Mouse (Mus musculus) frontal cortex, postnatal 36 days (tissue): ENCODE results near the gene Fignl2.
"Not testable (repeated sequence)": the region's sequence is repeated elsewhere in the genome, so short reads cannot be mapped to it uniquely, and the experiment has no call there.

Experiments used
- DNase-seq, 2 experiments: peaks; one replicate each; pipeline ENCODE4 v3.0.0; 2022; ENCODE audit warnings: low spot score in 2 of 2

The Fignl2 gene

GRCm38 (mm10) chr15:101077813-101078730 is at the start of gene Fignl2:
Fignl2 (minus strand) TSS chr15:101078567.
- DNase-seq = no peak

GRCm38 (mm10) chr15:101126876-101127544 is 48.6 kb upstream of the Fignl2 start:
- no peak for DNase-seq

- DNase-seq = no peak
Observed at GRCm38 (mm10) chr15:101125561-101125960, 47.2 kb upstream of the Fignl2 start.

GRCm38 (mm10) chr15:101123202-101123601 is 44.8 kb upstream of the Fignl2 start:
- DNase-seq = no peak

GRCm38 (mm10) chr15:101122290-101122589 is 43.9 kb upstream of the Fignl2 start:
- DNase-seq = no peak

- no peak for DNase-seq
Observed at GRCm38 (mm10) chr15:101121411-101122289, 43.3 kb upstream of the Fignl2 start.

- no peak for DNase-seq
Observed at GRCm38 (mm10) chr15:101118399-101119125, 40.2 kb upstream of the Fignl2 start.

- DNase-seq = no peak
Observed at GRCm38 (mm10) chr15:101115511-101116110, 37.2 kb upstream of the Fignl2 start, which contains the start of gene Ankrd33. Ankrd33 (plus strand) TSS chr15:101115755.

GRCm38 (mm10) chr15:101113778-101114177 is 35.4 kb upstream of the Fignl2 start:
- DNase-seq = not testable (repeated sequence)

- no peak for DNase-seq
Observed at GRCm38 (mm10) chr15:101113176-101113575, 34.8 kb upstream of the Fignl2 start.

- DNase-seq = no peak
Observed at GRCm38 (mm10) chr15:101107906-101108671, 29.7 kb upstream of the Fignl2 start.

- peak in 1 of 2 experiments; percentile 13 for DNase-seq
Observed at GRCm38 (mm10) chr15:101106011-101106410, 27.6 kb upstream of the Fignl2 start.

- peak; percentile 71 to 73 for DNase-seq
Observed at GRCm38 (mm10) chr15:101105496-101105994, 27.2 kb upstream of the Fignl2 start.

GRCm38 (mm10) chr15:101103605-101104304 is 25.4 kb upstream of the Fignl2 start:
- no peak for DNase-seq

GRCm38 (mm10) chr15:101100996-101101395 is 22.6 kb upstream of the Fignl2 start:
- DNase-seq = no peak

GRCm38 (mm10) chr15:101097985-101098651 is 19.8 kb upstream of the Fignl2 start:
- no peak for DNase-seq

- DNase-seq = no peak
Observed at GRCm38 (mm10) chr15:101095392-101095791, 17.0 kb upstream of the Fignl2 start.

- no peak for DNase-seq
Observed at GRCm38 (mm10) chr15:101094979-101095378, 16.6 kb upstream of the Fignl2 start.

GRCm38 (mm10) chr15:101093988-101094387 is 15.6 kb upstream of the Fignl2 start:
- no peak for DNase-seq
